Comparison of ENCODE assay signal across 8 mouse cellular contexts in the genomic region with DNA sequence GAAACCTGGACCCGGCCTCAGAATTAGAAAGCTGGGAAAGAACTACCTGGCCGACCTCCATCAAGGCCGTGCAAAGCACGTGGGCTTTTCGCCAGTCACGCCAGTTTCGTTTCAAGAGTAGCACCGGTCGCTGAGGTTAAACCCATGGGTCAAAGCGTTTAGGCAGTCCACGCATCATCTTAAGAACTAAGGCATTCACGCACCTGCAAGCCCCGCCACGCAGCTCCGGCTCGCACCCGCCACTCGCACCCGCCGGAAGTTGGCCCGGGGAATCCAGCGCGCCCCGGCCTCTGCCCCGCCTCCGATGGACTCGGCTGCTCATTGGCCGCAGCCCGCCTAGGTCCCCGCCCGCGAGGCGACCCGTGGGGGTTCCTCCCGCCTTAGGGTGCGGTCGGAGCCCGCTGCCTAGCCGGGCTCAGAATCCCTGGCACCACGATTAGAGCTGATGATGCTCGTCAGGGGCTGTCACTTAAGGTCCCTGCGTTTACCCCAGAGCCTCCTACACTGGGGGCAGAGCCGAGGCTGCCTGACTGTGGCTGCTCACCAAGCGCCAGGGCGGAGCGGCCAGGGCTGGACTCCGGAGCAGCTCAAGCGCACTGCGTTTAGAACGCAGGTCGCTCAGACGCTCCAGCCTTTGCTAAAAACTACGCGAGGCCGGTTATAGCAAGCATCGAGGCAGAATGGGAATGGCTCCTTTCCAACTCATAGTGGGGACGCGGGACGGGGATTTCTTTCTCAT. TPM values are rescaled to one million over a fixed set of nuclear protein-coding genes. Genes with fewer than 3 reads are reported as not detected.
DNase-seq lines count a peak whose midpoint lies in the region; ATAC-seq and TF ChIP-seq lines count a peak whose summit lies in the region.

A gene (minus strand): TSS at position 272 of the 739 bp plus-strand sequence.

- peaks cover 16 to 44% of the 10 kb centered on the region in 2 experiments for H3K36me3 ChIP-seq in CH12.LX (replicated peaks in 1 of 2; ENCODE audit: control insufficient read depth in 1 of 2, insufficient read depth in 1 of 2, low read length in 1 of 2)
- peaks cover 14% of the 10 kb centered on the region for H3K36me3 ChIP-seq in forebrain, embryonic 12.5 days (replicated peaks)
- H3K36me3 ChIP-seq in heart, postnatal 0 days (replicated peaks; ENCODE audit: control insufficient read depth, insufficient read depth, low read length), result peaks cover 20% of the 10 kb centered on the region
- peaks cover 9% of the 10 kb centered on the region for H3K36me3 ChIP-seq in liver, embryonic 16.5 days (ENCODE audit: control insufficient read depth, insufficient read depth)
- peaks cover 17% of the 10 kb centered on the region for H3K36me3 ChIP-seq in neural tube, embryonic 13.5 days

- no peak for TF ChIP-seq RAD21 in CH12.LX (IDR thresholded peaks at IDR 0.05; ENCODE audit: low read depth, low read length)

- H3K9ac ChIP-seq in CH12.LX (ENCODE audit: insufficient read depth, low read depth), result peak within 1 kb of the TSS; percentile 98
- peak within 1 kb of the TSS; percentile 87 for H3K9ac ChIP-seq in forebrain, embryonic 12.5 days
- H3K9ac ChIP-seq in heart, postnatal 0 days (replicated peaks; ENCODE audit: low read depth, low read length), result peak within 1 kb of the TSS; percentile 91
- H3K9ac ChIP-seq in liver, embryonic 16.5 days (ENCODE audit: low read depth, low read length), result peak within 1 kb of the TSS; percentile 91
- H3K9ac ChIP-seq in neural tube, embryonic 13.5 days, result peak within 1 kb of the TSS; percentile 93

- ATAC-seq in forebrain, embryonic 12.5 days (ENCODE audit: low FRiP score), result peak; percentile 90
- ATAC-seq in heart, postnatal 0 days (ENCODE audit: insufficient read depth, low read depth), result peak; percentile 85
- peak; percentile 85 for ATAC-seq in liver, embryonic 16.5 days (ENCODE audit: low read depth)
- ATAC-seq in neural tube, embryonic 13.5 days (ENCODE audit: low read depth), result peak; percentile 87

- peak within 1 kb of the TSS; percentile 87 for H3K27ac ChIP-seq in CH12.LX (ENCODE audit: insufficient read depth, low read depth)
- H3K27ac ChIP-seq in forebrain, embryonic 12.5 days, result peak within 1 kb of the TSS; percentile 98
- H3K27ac ChIP-seq in heart, postnatal 0 days (ENCODE audit: low read depth), result peak within 1 kb of the TSS; percentile 99
- peak within 1 kb of the TSS; percentile 99 for H3K27ac ChIP-seq in liver, embryonic 16.5 days (ENCODE audit: low read length)
- peak within 1 kb of the TSS; percentile 99 for H3K27ac ChIP-seq in neural tube, embryonic 13.5 days (replicated peaks)

- no peak for TF ChIP-seq CTCF in CH12.LX (conservative IDR thresholded peaks at IDR 0.05 in 1 of 2, IDR thresholded peaks at IDR 0.05 in 1 of 2; ENCODE audit: low read depth in 2 of 2, low read length in 2 of 2)
- no peak for TF ChIP-seq CTCF in heart, postnatal 0 days (IDR thresholded peaks at IDR 0.05; ENCODE audit: low read depth)

- no peaks in the 10 kb centered on the region for H3K9me3 ChIP-seq in CH12.LX (replicated peaks; ENCODE audit: low read length)
- no peaks in the 10 kb centered on the region for H3K9me3 ChIP-seq in forebrain, embryonic 12.5 days
- no peaks in the 10 kb centered on the region for H3K9me3 ChIP-seq in heart, postnatal 0 days (replicated peaks; ENCODE audit: control insufficient read depth, low read length)
- no peaks in the 10 kb centered on the region for H3K9me3 ChIP-seq in liver, embryonic 16.5 days (replicated peaks; ENCODE audit: control insufficient read depth, low read length)
- H3K9me3 ChIP-seq in neural tube, embryonic 13.5 days, result no peaks in the 10 kb centered on the region

- peak; percentile 93 for DNase-seq in CH12.LX (ENCODE audit: extremely low read depth)
- peak; percentile 87 for DNase-seq in c-Kit-positive CD71-positive TER-119-negative erythroid progenitor cells, embryonic 14.5 days (ENCODE audit: low read depth)
- peak; percentile 91 for DNase-seq in heart, postnatal 0 days (ENCODE audit: low spot score)
- peak; percentile 94 to 96 for DNase-seq in kidney, postnatal 4 days
- peak; percentile 95 for DNase-seq in testis, postnatal 10 days (ENCODE audit: low spot score)

- in situ Hi-C loops in CH12.LX (cut with MboI; ENCODE audit: low pct_ligation_motif_present, low pct_unique_long_range_greater_than_20kb, low sequenced_read_pairs), result no loop called here

- no peak; the same call in none of the 2 replicates for TF ChIP-seq EP300 in CH12.LX (IDR thresholded peaks at IDR 0.05; ENCODE audit: low read length)
- no peak for TF ChIP-seq EP300 in heart, postnatal 0 days (IDR thresholded peaks at IDR 0.05; ENCODE audit: low read depth)

- peak within 1 kb of the TSS; percentile 84 for H3K4me2 ChIP-seq in CH12.LX (ENCODE audit: insufficient read depth, low read depth, poor library complexity, severe bottlenecking)
- peak within 1 kb of the TSS; percentile 95 for H3K4me2 ChIP-seq in forebrain, embryonic 12.5 days
- peak within 1 kb of the TSS; percentile 89 for H3K4me2 ChIP-seq in heart, postnatal 0 days (ENCODE audit: low read depth, low read length)
- H3K4me2 ChIP-seq in liver, embryonic 16.5 days (ENCODE audit: low read depth, low read length), result peak within 1 kb of the TSS; percentile 99
- peak within 1 kb of the TSS; percentile 97 for H3K4me2 ChIP-seq in neural tube, embryonic 13.5 days

- no peaks in the 10 kb centered on the region for H3K27me3 ChIP-seq in CH12.LX (replicated peaks)
- H3K27me3 ChIP-seq in forebrain, embryonic 12.5 days, result no peaks in the 10 kb centered on the region
- no peaks in the 10 kb centered on the region for H3K27me3 ChIP-seq in heart, postnatal 0 days (ENCODE audit: control insufficient read depth, insufficient read depth, low read length)
- no peaks in the 10 kb centered on the region for H3K27me3 ChIP-seq in liver, embryonic 16.5 days (ENCODE audit: control insufficient read depth, insufficient read depth, low read depth, low read length)
- H3K27me3 ChIP-seq in neural tube, embryonic 13.5 days, result no peaks in the 10 kb centered on the region

- peak within 1 kb of the TSS; percentile 69 to 89 (median 74) for H3K4me3 ChIP-seq in CH12.LX (replicated peaks in 1 of 3; ENCODE audit: low read depth in 2 of 3, low read length in 2 of 3, poor library complexity in 1 of 3)
- peak within 1 kb of the TSS; percentile 80 for H3K4me3 ChIP-seq in forebrain, embryonic 12.5 days (replicated peaks)
- H3K4me3 ChIP-seq in heart, postnatal 0 days (ENCODE audit: low read depth, low read length), result peak within 1 kb of the TSS; percentile 84
- H3K4me3 ChIP-seq in liver, embryonic 16.5 days (ENCODE audit: low read depth, low read length), result peak within 1 kb of the TSS; percentile 90
- H3K4me3 ChIP-seq in neural tube, embryonic 13.5 days, result peak within 1 kb of the TSS; percentile 84

- TF ChIP-seq POLR2A in CH12.LX (IDR thresholded peaks at IDR 0.05; ENCODE audit: low read depth, low read length), result peak; percentile 97

- dilution Hi-C loops in CH12.LX (cut with MboI; ENCODE audit: extremely low pct_ligation_motif_present, extremely low pct_unique_long_range_greater_than_20kb, low sequenced_read_pairs), result no loop called here

- under 1% methylated on average over 59 of the region's 59 CpGs for WGBS in forebrain, embryonic 12.5 days
- under 1% methylated on average over 57 of the region's 59 CpGs for WGBS in heart, postnatal 0 days
- under 1% methylated on average over 59 of the region's 59 CpGs for WGBS in liver, embryonic 16.5 days (ENCODE audit: insufficient replicate concordance)
- under 1% methylated on average over 59 of the region's 59 CpGs for WGBS in neural tube, embryonic 13.5 days

- peaks cover 80% of the 10 kb centered on the region for H3K79me2 ChIP-seq in CH12.LX (replicated peaks; ENCODE audit: control insufficient read depth, extremely low read depth, insufficient read depth, poor library complexity, severe bottlenecking)

- peaks cover 0 to 48% of the 10 kb centered on the region in 2 experiments; a peak in 2 of 4 replicates for H3K4me1 ChIP-seq in CH12.LX (ENCODE audit: control insufficient read depth in 1 of 2, insufficient read depth in 2 of 2)
- peaks cover 19% of the 10 kb centered on the region for H3K4me1 ChIP-seq in forebrain, embryonic 12.5 days
- H3K4me1 ChIP-seq in heart, postnatal 0 days (ENCODE audit: control insufficient read depth, insufficient read depth), result peaks cover 15% of the 10 kb centered on the region; the same call in 1 of the 2 replicates
- H3K4me1 ChIP-seq in liver, embryonic 16.5 days (ENCODE audit: control insufficient read depth, low read depth, low read length), result peaks cover 11% of the 10 kb centered on the region
- peaks cover 31% of the 10 kb centered on the region for H3K4me1 ChIP-seq in neural tube, embryonic 13.5 days (replicated peaks)

TF ChIP-seq in CH12.LX, 34 proteins besides CTCF, POLR2A, EP300 and RAD21 (continues in another document):
- TF ChIP-seq NELFE (IDR thresholded peaks at IDR 0.05; ENCODE audit: low read depth, low read length) (peak; percentile 96), ELF1 (IDR thresholded peaks at IDR 0.05; ENCODE audit: low read depth, low read length) (peak; percentile 71), BHLHE40 (IDR thresholded peaks at IDR 0.05; ENCODE audit: low read depth, low read length) (peak; percentile 72), CHD1 (IDR thresholded peaks at IDR 0.05; ENCODE audit: low read depth, low read length) (peak; percentile 83; the same call in 1 of the 2 replicates), MAZ (IDR thresholded peaks at IDR 0.05; ENCODE audit: low read depth, low read length) (0 out of 2 replicates have a peak, but pooled peaks have one; percentile 14), RCOR1 (conservative IDR thresholded peaks at IDR 0.05; ENCODE audit: low read depth, low read length) (no peak), MAX (IDR thresholded peaks at IDR 0.05; ENCODE audit: low read length) (peak; percentile 93), E2F4 (IDR thresholded peaks at IDR 0.05; ENCODE audit: insufficient replicate concordance, low read depth, low read length) (peak; percentile 76; the same call in 1 of the 2 replicates), MXI1 (IDR thresholded peaks at IDR 0.05; ENCODE audit: low read depth, low read length) (peak; percentile 85), SMC3 (IDR thresholded peaks at IDR 0.05; ENCODE audit: low read depth, low read length) (no peak), JUND (conservative IDR thresholded peaks at IDR 0.05; ENCODE audit: low read depth, low read length) (no peak), MEF2A (IDR thresholded peaks at IDR 0.05; ENCODE audit: borderline replicate concordance, low read depth, low read length) (peak; percentile 25)

RNA-seq across cellular contexts. Expression of the gene that starts here (rescaled TPM):
- total RNA-seq in CH12.LX (2012; rRNA removed) (517 and 601 TPM in 2 replicates), CH12.LX (2014; rRNA removed) (347 and 356 TPM in 2 replicates)
- polyA plus RNA-seq in CH12.LX (2012; ENCODE audit: insufficient read length, low read depth), result 722 and 821 TPM in 2 replicates
- polyA plus RNA-seq in forebrain, embryonic 12.5 days (2016; fragmentation: Nextera tagmentation; extraction: Ambion mirVana), result 118 and 124 TPM in 2 replicates
- 37.9 and 45.9 TPM in 2 replicates for total RNA-seq in heart, postnatal 0 days (2014; rRNA removed; ENCODE audit: low replicate concordance)
- 42.2 and 43.9 TPM in 2 replicates for polyA plus RNA-seq in heart, postnatal 0 days (2015; fragmentation: Nextera tagmentation; extraction: Ambion mirVana)
- polyA plus RNA-seq in liver, embryonic 16.5 days (2015; fragmentation: Nextera tagmentation; extraction: Ambion mirVana), result 52.9 and 55.6 TPM in 2 replicates
- 62.1 and 66.1 TPM in 2 replicates for polyA plus RNA-seq in neural tube, embryonic 13.5 days (2015; fragmentation: Nextera tagmentation; extraction: Ambion mirVana)

Comparison
In these comparisons a context has a peak if more than half of its experiments do, and no peak if none do; other contexts are left out.
1. Peak in every context shown above with its lines: DNase-seq, ATAC-seq, H3K4me3 ChIP-seq and H3K27ac ChIP-seq.